Mouse (Mus musculus): ENCODE data around the gene Gm15557. TPM values are rescaled to one million over a fixed set of nuclear protein-coding genes. Genes with fewer than 3 reads are reported as not detected.

Gene Gm15557
- polyA plus RNA-seq, 1 experiment from 2014 or later = 0.18 TPM

DNA sequence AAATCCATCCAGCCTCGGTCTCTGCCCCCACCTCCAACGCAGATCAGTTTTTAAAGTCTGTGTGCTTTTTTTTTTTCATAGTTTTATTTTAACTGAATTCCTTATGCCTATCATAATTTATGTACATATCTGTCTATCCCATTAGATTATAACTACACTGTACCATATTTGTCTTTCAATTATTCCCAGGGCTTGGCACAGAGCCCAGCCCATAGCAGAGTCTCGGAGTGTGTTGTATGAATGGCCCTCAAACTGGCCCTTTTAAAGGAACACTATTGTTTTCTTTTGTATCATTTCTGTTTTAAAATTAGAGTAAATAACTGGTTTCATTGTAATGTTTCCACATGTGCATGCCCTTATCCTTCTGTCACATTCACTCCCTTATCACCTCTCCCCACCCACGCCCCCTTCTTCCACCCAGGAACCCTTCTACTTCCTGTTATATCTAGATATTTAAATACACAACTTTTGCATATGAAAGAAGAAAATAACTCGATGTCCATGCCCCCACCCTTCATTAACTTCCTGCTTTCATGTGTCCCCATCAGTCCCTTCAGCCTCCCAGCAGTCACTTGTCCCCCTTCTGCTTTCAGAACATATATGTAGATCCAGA lies 7.0 kb downstream of the Gm15557 start:
- no peak overlapping the region for H3K4me2 ChIP-seq (ENCODE audit: low read depth, low read length)
- no peaks in the 10 kb centered on the region for H3K36me3 ChIP-seq (ENCODE audit: control insufficient read depth, insufficient read depth, low read length)
- peaks cover 9% of the 10 kb centered on the region for H3K4me1 ChIP-seq (ENCODE audit: control insufficient read depth, insufficient read depth, low read length)
- no peak for ATAC-seq
- H3K9ac ChIP-seq (ENCODE audit: low read depth, low read length) = no peak overlapping the region
- H3K4me3 ChIP-seq (ENCODE audit: low read length) = no peak overlapping the region
- H3K9me3 ChIP-seq (ENCODE audit: control insufficient read depth, low read length) = no peaks in the 10 kb centered on the region
- WGBS = 51% methylated on average over 5 of the region's 5 CpGs
- no peaks in the 10 kb centered on the region; the same call in 1 of the 2 replicates for H3K27me3 ChIP-seq (replicated peaks; ENCODE audit: control insufficient read depth, insufficient read depth, low read length)
- H3K27ac ChIP-seq (ENCODE audit: low read length) = no peak overlapping the region

- no peak for ATAC-seq
- Histone ChIP-seq H3K9ac (ENCODE audit: low read depth, low read length) (no peak overlapping the region), H3K9me3 (ENCODE audit: control insufficient read depth, low read length) (no peaks in the 10 kb centered on the region), H3K27ac (ENCODE audit: low read length) (no peak overlapping the region), H3K4me3 (ENCODE audit: low read length) (no peak overlapping the region), H3K27me3 (replicated peaks; ENCODE audit: control insufficient read depth, insufficient read depth, low read length) (no peaks in the 10 kb centered on the region; the same call in 1 of the 2 replicates), H3K36me3 (ENCODE audit: control insufficient read depth, insufficient read depth, low read length) (no peaks in the 10 kb centered on the region), H3K4me1 (ENCODE audit: control insufficient read depth, insufficient read depth, low read length) (peaks cover 3% of the 10 kb centered on the region; the same call in 1 of the 2 replicates), H3K4me2 (ENCODE audit: low read depth, low read length) (no peak overlapping the region)
- 36% methylated on average over 6 of the region's 6 CpGs for WGBS
These were observed 8.8 kb downstream of the Gm15557 start for GRCm38 (mm10) chr2:155949362-155949761.

- H3K9me3 ChIP-seq (ENCODE audit: control insufficient read depth, low read length) = no peaks in the 10 kb centered on the region
- H3K4me1 ChIP-seq (ENCODE audit: control insufficient read depth, insufficient read depth, low read length) = no peaks in the 10 kb centered on the region
- no peak overlapping the region for H3K4me3 ChIP-seq (ENCODE audit: low read length)
- no peak overlapping the region for H3K4me2 ChIP-seq (ENCODE audit: low read depth, low read length)
- no peak overlapping the region for H3K27ac ChIP-seq (ENCODE audit: low read length)
- H3K36me3 ChIP-seq (ENCODE audit: control insufficient read depth, insufficient read depth, low read length) = no peaks in the 10 kb centered on the region
- H3K27me3 ChIP-seq (replicated peaks; ENCODE audit: control insufficient read depth, insufficient read depth, low read length) = no peaks in the 10 kb centered on the region; the same call in 1 of the 2 replicates
- ATAC-seq = no peak
- H3K9ac ChIP-seq (ENCODE audit: low read depth, low read length) = no peak overlapping the region
These were observed 11.5 kb downstream of the Gm15557 start for GRCm38 (mm10) chr2:155952006-155952405.

DNA sequence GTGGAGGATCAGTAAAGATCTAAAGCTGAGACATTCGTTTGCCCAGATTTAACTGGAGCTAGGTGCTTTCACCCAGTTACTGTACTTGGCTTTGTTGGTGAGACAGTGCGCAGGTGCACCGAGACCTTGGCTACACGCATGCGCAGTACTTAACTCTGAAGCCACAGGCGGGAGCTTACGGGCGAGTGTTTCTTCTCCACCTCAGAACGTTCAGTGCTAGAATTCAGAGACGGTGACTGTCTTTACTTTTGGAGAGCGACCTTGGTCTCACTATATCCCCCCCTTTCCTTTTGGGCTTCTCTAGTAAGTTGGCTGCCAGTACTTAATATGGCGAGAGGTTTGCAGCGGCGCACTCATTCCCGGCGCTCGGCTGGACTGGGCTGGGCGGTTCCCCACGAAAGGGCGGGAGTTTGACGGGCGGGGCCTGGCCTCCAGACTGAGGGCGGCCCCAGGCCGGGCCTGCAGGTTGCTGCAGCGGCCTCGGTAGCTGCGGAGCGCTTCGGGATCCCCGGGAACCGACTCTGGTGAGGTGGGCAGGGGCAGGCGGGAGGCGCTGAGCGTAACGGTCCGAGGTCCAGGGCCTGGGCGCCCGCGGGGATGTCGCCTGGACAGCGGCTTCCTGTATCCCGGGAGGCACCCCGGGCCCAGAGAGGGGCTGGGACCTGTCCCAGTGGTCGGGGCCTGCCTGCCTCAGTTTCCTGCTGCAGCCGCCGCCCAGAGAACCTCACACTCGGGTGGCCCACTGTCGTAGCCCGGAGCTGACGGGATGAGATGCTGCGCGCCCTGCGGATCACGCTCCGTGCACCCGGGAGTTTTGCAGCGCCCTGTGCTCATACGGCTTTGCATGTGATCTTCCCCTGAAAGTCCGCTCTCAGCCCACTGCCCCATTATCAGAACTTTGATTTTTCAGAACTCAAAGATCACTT lies 15.9 kb downstream of the Gm15557 start, which contains the start of gene Cep250:
Gene Cep250 (plus strand): TSS at position 325 of the 926 bp plus-strand sequence.
- WGBS = under 1% methylated on average over 59 of the region's 59 CpGs
- Histone ChIP-seq H3K4me3 (ENCODE audit: low read length) (peak within 1 kb of the TSS; percentile 97), H3K36me3 (ENCODE audit: control insufficient read depth, insufficient read depth, low read length) (no peaks in the 10 kb centered on the region), H3K27me3 (replicated peaks; ENCODE audit: control insufficient read depth, insufficient read depth, low read length) (no peaks in the 10 kb centered on the region; the same call in 1 of the 2 replicates), H3K9me3 (ENCODE audit: control insufficient read depth, low read length) (no peaks in the 10 kb centered on the region), H3K27ac (ENCODE audit: low read length) (peak within 1 kb of the TSS; percentile 86), H3K9ac (ENCODE audit: low read depth, low read length) (peak within 1 kb of the TSS; percentile 99), H3K4me1 (ENCODE audit: control insufficient read depth, insufficient read depth, low read length) (peaks cover 4% of the 10 kb centered on the region; the same call in 1 of the 2 replicates), H3K4me2 (ENCODE audit: low read depth, low read length) (peak within 1 kb of the TSS; percentile 64)
- ATAC-seq = peak; percentile 99

- Histone ChIP-seq H3K9me3 (ENCODE audit: control insufficient read depth, low read length) (no peaks in the 10 kb centered on the region), H3K4me1 (ENCODE audit: control insufficient read depth, insufficient read depth, low read length) (peaks cover 4% of the 10 kb centered on the region; the same call in 1 of the 2 replicates), H3K4me3 (ENCODE audit: low read length) (no peak overlapping the region), H3K36me3 (ENCODE audit: control insufficient read depth, insufficient read depth, low read length) (peaks cover 12% of the 10 kb centered on the region), H3K27me3 (replicated peaks; ENCODE audit: control insufficient read depth, insufficient read depth, low read length) (no peaks in the 10 kb centered on the region), H3K27ac (ENCODE audit: low read length) (no peak overlapping the region), H3K4me2 (ENCODE audit: low read depth, low read length) (no peak overlapping the region), H3K9ac (ENCODE audit: low read depth, low read length) (no peak overlapping the region)
- 80% methylated on average over 5 of the region's 5 CpGs for WGBS
- ATAC-seq = no peak
These were observed 19.5 kb downstream of the Gm15557 start for GRCm38 (mm10) chr2:155959981-155960380.

GRCm38 (mm10) chr2:155961862-155962261 lies 21.3 kb downstream of the Gm15557 start:
- no peak overlapping the region for H3K27ac ChIP-seq (ENCODE audit: low read length)
- H3K9me3 ChIP-seq (ENCODE audit: control insufficient read depth, low read length) = no peaks in the 10 kb centered on the region
- no peak for ATAC-seq
- no peak overlapping the region for H3K4me2 ChIP-seq (ENCODE audit: low read depth, low read length)
- H3K27me3 ChIP-seq (replicated peaks; ENCODE audit: control insufficient read depth, insufficient read depth, low read length) = no peaks in the 10 kb centered on the region
- peaks cover 17% of the 10 kb centered on the region for H3K36me3 ChIP-seq (ENCODE audit: control insufficient read depth, insufficient read depth, low read length)
- WGBS = 83% methylated on average over 10 of the region's 10 CpGs
- H3K4me3 ChIP-seq (ENCODE audit: low read length) = no peak overlapping the region
- peaks cover 4% of the 10 kb centered on the region; the same call in 1 of the 2 replicates for H3K4me1 ChIP-seq (ENCODE audit: control insufficient read depth, insufficient read depth, low read length)
- H3K9ac ChIP-seq (ENCODE audit: low read depth, low read length) = no peak overlapping the region

GRCm38 (mm10) chr2:155962991-155963390 lies 22.5 kb downstream of the Gm15557 start:
- WGBS = 37% methylated on average over 1 of the region's 1 CpGs
- Histone ChIP-seq H3K9me3 (ENCODE audit: control insufficient read depth, low read length) (no peaks in the 10 kb centered on the region), H3K4me2 (ENCODE audit: low read depth, low read length) (no peak overlapping the region), H3K27me3 (replicated peaks; ENCODE audit: control insufficient read depth, insufficient read depth, low read length) (no peaks in the 10 kb centered on the region), H3K36me3 (ENCODE audit: control insufficient read depth, insufficient read depth, low read length) (peaks cover 23% of the 10 kb centered on the region), H3K9ac (ENCODE audit: low read depth, low read length) (no peak overlapping the region), H3K4me3 (ENCODE audit: low read length) (no peak overlapping the region), H3K4me1 (ENCODE audit: control insufficient read depth, insufficient read depth, low read length) (no peaks in the 10 kb centered on the region), H3K27ac (ENCODE audit: low read length) (no peak overlapping the region)
- no peak for ATAC-seq

DNA sequence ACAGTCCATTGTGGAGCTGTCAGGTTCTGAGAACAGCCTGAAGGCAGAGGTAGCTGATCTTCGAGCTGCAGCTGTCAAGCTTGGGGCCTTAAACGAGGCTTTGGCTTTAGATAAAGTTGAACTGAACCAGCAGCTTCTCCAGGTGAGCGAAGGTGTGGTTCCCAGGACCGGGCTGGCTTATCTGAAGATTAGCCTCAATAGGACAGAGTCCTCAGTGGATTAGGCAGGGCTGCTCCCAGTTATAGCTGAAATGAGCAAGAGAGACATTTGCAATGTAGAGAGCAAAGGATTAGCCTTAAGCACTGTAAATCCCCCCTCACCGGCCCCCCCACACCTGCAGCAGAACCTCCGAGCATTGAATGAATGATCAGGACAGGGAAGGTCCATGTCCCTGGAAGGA lies 32.8 kb downstream of the Gm15557 start:
- Histone ChIP-seq H3K36me3 (ENCODE audit: control insufficient read depth, insufficient read depth, low read length) (peaks cover 16% of the 10 kb centered on the region), H3K27ac (ENCODE audit: low read length) (no peak overlapping the region), H3K9ac (ENCODE audit: low read depth, low read length) (no peak overlapping the region), H3K27me3 (replicated peaks; ENCODE audit: control insufficient read depth, insufficient read depth, low read length) (no peaks in the 10 kb centered on the region), H3K4me1 (ENCODE audit: control insufficient read depth, insufficient read depth, low read length) (no peaks in the 10 kb centered on the region), H3K4me3 (ENCODE audit: low read length) (no peak overlapping the region), H3K4me2 (ENCODE audit: low read depth, low read length) (no peak overlapping the region), H3K9me3 (ENCODE audit: control insufficient read depth, low read length) (no peaks in the 10 kb centered on the region)
- WGBS = 71% methylated on average over 6 of the region's 6 CpGs
- peak; percentile 87 for ATAC-seq

DNA sequence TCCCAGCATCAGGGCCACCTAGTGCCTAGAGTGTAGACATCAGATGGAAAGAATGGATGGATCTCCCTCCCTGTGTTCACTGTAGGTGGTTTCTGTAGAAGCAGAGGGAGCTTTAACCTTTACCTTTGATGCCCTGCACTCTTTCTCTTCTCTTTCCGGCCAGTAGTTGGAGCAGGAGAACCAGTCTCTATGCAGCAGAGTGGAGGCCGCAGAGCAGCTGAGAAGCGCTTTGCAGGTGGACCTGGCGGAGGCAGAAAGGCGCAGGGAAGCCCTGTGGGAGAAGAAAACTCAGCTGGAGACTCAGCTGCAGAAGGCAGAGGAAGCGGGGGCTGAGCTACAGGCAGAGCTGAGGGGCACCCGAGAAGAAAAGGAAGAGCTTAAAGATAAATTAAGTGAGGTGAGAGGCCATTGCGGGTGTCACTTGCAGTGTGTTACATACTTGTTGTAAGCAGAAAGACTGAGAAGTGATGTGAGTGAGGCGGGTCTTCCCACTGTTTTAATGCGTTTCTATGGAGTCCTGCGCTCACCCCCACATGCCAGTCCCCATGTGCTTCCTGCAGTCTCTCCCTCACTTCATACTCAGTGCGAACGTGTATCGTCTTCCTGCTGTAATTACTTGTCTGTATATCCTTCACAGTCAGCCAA lies 33.7 kb downstream of the Gm15557 start:
- Histone ChIP-seq H3K27ac (ENCODE audit: low read length) (no peak overlapping the region), H3K4me1 (ENCODE audit: control insufficient read depth, insufficient read depth, low read length) (no peaks in the 10 kb centered on the region), H3K27me3 (replicated peaks; ENCODE audit: control insufficient read depth, insufficient read depth, low read length) (no peaks in the 10 kb centered on the region), H3K9me3 (ENCODE audit: control insufficient read depth, low read length) (no peaks in the 10 kb centered on the region), H3K4me2 (ENCODE audit: low read depth, low read length) (no peak overlapping the region), H3K4me3 (ENCODE audit: low read length) (no peak overlapping the region), H3K9ac (ENCODE audit: low read depth, low read length) (no peak overlapping the region), H3K36me3 (ENCODE audit: control insufficient read depth, insufficient read depth, low read length) (peaks cover 12% of the 10 kb centered on the region; the same call in 1 of the 2 replicates)
- 78% methylated on average over 14 of the region's 14 CpGs for WGBS
- ATAC-seq = no peak
